Mouse (Mus musculus) forebrain, embryonic 15.5 days (tissue): ENCODE results near the gene Vps45. TPM values are rescaled to one million over a fixed set of nuclear protein-coding genes. Genes with fewer than 3 reads are reported as not detected.
"Not testable (repeated sequence)": the region's sequence is repeated elsewhere in the genome, so short reads cannot be mapped to it uniquely, and the experiment has no call there.

Experiments used
- ATAC-seq: fragments of 200-750 bp; cut with Nextera tagmentation; replicated peaks from 2 replicates; pipeline ENCODE4 v1.8.0; 2017; ENCODE audit warnings: mild to moderate bottlenecking, moderate TSS enrichment, moderate library complexity
- H3K27ac ChIP-seq: fragments of 300-500 bp; sonication (generic); replicated peaks from 2 replicates; pipeline ENCODE4 v1.5.1; 2015; ENCODE audit warnings: mild to moderate bottlenecking, inconsistent platforms
- H3K27me3 ChIP-seq: fragments of 300-500 bp; sonication (generic); 2 replicates; pipeline ENCODE4 v1.6.1; 2015; ENCODE audit warnings: inconsistent platforms
- H3K36me3 ChIP-seq: fragments of 300-500 bp; sonication (generic); 2 replicates; pipeline ENCODE4 v1.6.1; 2015; ENCODE audit warnings: mild to moderate bottlenecking, inconsistent platforms
- H3K4me1 ChIP-seq: fragments of 300-500 bp; sonication (generic); 2 replicates; pipeline ENCODE4 v1.6.1; 2015; ENCODE audit warnings: inconsistent platforms
- H3K4me2 ChIP-seq: fragments of 300-500 bp; sonication (generic); replicated peaks from 2 replicates; pipeline ENCODE4 v1.6.1; 2015; ENCODE audit warnings: mild to moderate bottlenecking, inconsistent platforms
- H3K4me3 ChIP-seq: fragments of 300-500 bp; sonication (generic); 2 replicates; pipeline ENCODE4 v1.5.1; 2015; ENCODE audit warnings: mild to moderate bottlenecking, inconsistent platforms
- H3K9ac ChIP-seq: fragments of 300-500 bp; sonication (generic); replicated peaks from 2 replicates; pipeline ENCODE4 v1.6.1; 2015; ENCODE audit warnings: mild to moderate bottlenecking, inconsistent platforms
- H3K9me3 ChIP-seq: fragments of 300-500 bp; sonication (generic); 2 replicates; pipeline ENCODE4 v1.6.1; 2016; ENCODE audit warnings: inconsistent platforms
- WGBS: fragments of 180-500 bp; shearing (Covaris S2); methylation state at CpG from one replicate; pipeline ENCODE4 v1.1.7; 2015; ENCODE audit warnings: mixed read lengths; 5-methylcytosine and 5-hydroxymethylcytosine counted together
- polyA plus RNA-seq: library from polyadenylated mRNA; unstranded; fragments of >200 nt; fragmentation: Nextera tagmentation; extraction: Ambion mirVana; gene quantifications from 2 replicates; pipeline ENCODE4 v1.2.1, GENCODE M21; 2015

The Vps45 gene
- polyA plus RNA-seq, 1 experiment from 2014 or later = 65.6 TPM

GRCm38 (mm10) chr3:96051186-96051585, 7.1 kb downstream of the Vps45 start:
- no peak overlapping the region for H3K27ac ChIP-seq
- WGBS = 69% methylated on average over 4 of the region's 4 CpGs
- no peak overlapping the region for H3K4me3 ChIP-seq
- no peak overlapping the region for H3K4me2 ChIP-seq
- H3K9ac ChIP-seq = no peak overlapping the region
- H3K4me1 ChIP-seq = peaks cover 4% of the 10 kb centered on the region
- peaks cover 22% of the 10 kb centered on the region for H3K36me3 ChIP-seq
- ATAC-seq = no peak
- no peaks in the 10 kb centered on the region for H3K27me3 ChIP-seq
- H3K9me3 ChIP-seq = no peaks in the 10 kb centered on the region

GRCm38 (mm10) chr3:96050779-96051178, 7.5 kb downstream of the Vps45 start:
- no peak for ATAC-seq
- H3K9ac ChIP-seq = no peak overlapping the region
- no peaks in the 10 kb centered on the region for H3K9me3 ChIP-seq
- peaks cover 2% of the 10 kb centered on the region; the same call in 1 of the 2 replicates for H3K4me1 ChIP-seq
- H3K36me3 ChIP-seq = peaks cover 26% of the 10 kb centered on the region
- H3K4me2 ChIP-seq = no peak overlapping the region
- H3K27me3 ChIP-seq = no peaks in the 10 kb centered on the region
- H3K27ac ChIP-seq = no peak overlapping the region
- no peak overlapping the region for H3K4me3 ChIP-seq
- WGBS = 63% methylated on average over 7 of the region's 7 CpGs

GRCm38 (mm10) chr3:96044559-96044958, 13.7 kb downstream of the Vps45 start:
- H3K9me3 ChIP-seq, H3K4me1 ChIP-seq, H3K4me3 ChIP-seq, H3K27ac ChIP-seq, H3K27me3 ChIP-seq, ATAC-seq, H3K4me2 ChIP-seq: not testable (repeated sequence)
- 84% methylated on average over 3 of the region's 3 CpGs for WGBS
- Histone ChIP-seq H3K9ac (0 out of 2 replicates have a peak overlapping the region, but pooled peaks have one; percentile 0), H3K36me3 (peaks cover 35% of the 10 kb centered on the region)

- Histone ChIP-seq H3K4me3 (no peak overlapping the region), H3K27me3 (no peaks in the 10 kb centered on the region), H3K9me3 (no peaks in the 10 kb centered on the region), H3K4me2 (no peak overlapping the region), H3K27ac (no peak overlapping the region), H3K9ac (no peak overlapping the region), H3K36me3 (peaks cover 33% of the 10 kb centered on the region), H3K4me1 (no peaks in the 10 kb centered on the region)
- ATAC-seq = no peak
- 89% methylated on average over 1 of the region's 1 CpGs for WGBS
These were observed 15.2 kb downstream of the Vps45 start for GRCm38 (mm10) chr3:96043104-96043503.

- H3K9me3 ChIP-seq = no peaks in the 10 kb centered on the region
- H3K4me3 ChIP-seq = no peak overlapping the region
- no peak for ATAC-seq
- no peaks in the 10 kb centered on the region for H3K4me1 ChIP-seq
- no peak overlapping the region for H3K27ac ChIP-seq
- H3K27me3 ChIP-seq = no peaks in the 10 kb centered on the region
- no peak overlapping the region for H3K9ac ChIP-seq
- H3K36me3 ChIP-seq = peaks cover 25% of the 10 kb centered on the region
- WGBS = 92% methylated on average over 6 of the region's 6 CpGs
- H3K4me2 ChIP-seq = no peak overlapping the region
These were observed 17.2 kb downstream of the Vps45 start for GRCm38 (mm10) chr3:96041079-96041478.

GRCm38 (mm10) chr3:96040663-96041006, 17.6 kb downstream of the Vps45 start:
- no peaks in the 10 kb centered on the region for H3K9me3 ChIP-seq
- 97% methylated on average over 2 of the region's 2 CpGs for WGBS

GRCm38 (mm10) chr3:96039857-96040662, 18.2 kb downstream of the Vps45 start:
- Histone ChIP-seq H3K4me3 (no peak overlapping the region), H3K4me2 (no peak overlapping the region), H3K4me1 (no peaks in the 10 kb centered on the region), H3K9ac (no peak overlapping the region), H3K27me3 (no peaks in the 10 kb centered on the region), H3K27ac (no peak overlapping the region), H3K9me3 (no peaks in the 10 kb centered on the region), H3K36me3 (peaks cover 17% of the 10 kb centered on the region)
- ATAC-seq = no peak
- 86% methylated on average over 9 of the region's 9 CpGs for WGBS

More at GRCm38 (mm10) chr3:96040663-96041006, 17.6 kb downstream of the Vps45 start:
- Histone ChIP-seq H3K4me1 (no peaks in the 10 kb centered on the region), H3K27ac (no peak overlapping the region), H3K4me2 (no peak overlapping the region), H3K9ac (no peak overlapping the region), H3K27me3 (no peaks in the 10 kb centered on the region), H3K4me3 (no peak overlapping the region), H3K36me3 (peaks cover 21% of the 10 kb centered on the region)
- ATAC-seq = no peak

GRCm38 (mm10) chr3:96038851-96039250, 19.4 kb downstream of the Vps45 start:
- no peak overlapping the region for H3K4me3 ChIP-seq
- H3K27ac ChIP-seq = no peak overlapping the region
- WGBS = 96% methylated on average over 4 of the region's 4 CpGs
- no peaks in the 10 kb centered on the region for H3K4me1 ChIP-seq
- H3K27me3 ChIP-seq = no peaks in the 10 kb centered on the region
- no peak overlapping the region for H3K9ac ChIP-seq
- ATAC-seq = no peak
- no peak overlapping the region for H3K4me2 ChIP-seq
- H3K9me3 ChIP-seq = no peaks in the 10 kb centered on the region
- peaks cover 12% of the 10 kb centered on the region; the same call in 1 of the 2 replicates for H3K36me3 ChIP-seq

- Histone ChIP-seq H3K9ac (no peak overlapping the region), H3K4me2 (no peak overlapping the region), H3K4me1 (no peaks in the 10 kb centered on the region), H3K27ac (no peak overlapping the region), H3K9me3 (no peaks in the 10 kb centered on the region), H3K4me3 (no peak overlapping the region), H3K36me3 (peaks cover 17% of the 10 kb centered on the region), H3K27me3 (no peaks in the 10 kb centered on the region)
- ATAC-seq = no peak
- WGBS = 88% methylated on average over 5 of the region's 5 CpGs
These were observed 20.1 kb downstream of the Vps45 start for GRCm38 (mm10) chr3:96038156-96038555.

GRCm38 (mm10) chr3:96036796-96037195, 21.5 kb downstream of the Vps45 start:
- Histone ChIP-seq H3K27me3 (no peaks in the 10 kb centered on the region), H3K9ac (no peak overlapping the region), H3K9me3 (no peaks in the 10 kb centered on the region), H3K4me2 (no peak overlapping the region), H3K36me3 (peaks cover 23% of the 10 kb centered on the region), H3K27ac (no peak overlapping the region), H3K4me3 (no peak overlapping the region), H3K4me1 (no peaks in the 10 kb centered on the region)
- ATAC-seq = no peak
- 93% methylated on average over 6 of the region's 6 CpGs for WGBS

- no peaks in the 10 kb centered on the region for H3K9me3 ChIP-seq
- no peak overlapping the region for H3K27ac ChIP-seq
- no peaks in the 10 kb centered on the region for H3K4me1 ChIP-seq
- H3K9ac ChIP-seq = no peak overlapping the region
- no peak overlapping the region for H3K4me3 ChIP-seq
- peaks cover 35% of the 10 kb centered on the region for H3K36me3 ChIP-seq
- 84% methylated on average over 4 of the region's 4 CpGs for WGBS
- ATAC-seq = no peak
- H3K27me3 ChIP-seq = no peaks in the 10 kb centered on the region
- no peak overlapping the region for H3K4me2 ChIP-seq
These were observed 25.2 kb downstream of the Vps45 start for GRCm38 (mm10) chr3:96033046-96033445.

- Histone ChIP-seq H3K9me3 (no peaks in the 10 kb centered on the region), H3K36me3 (peaks cover 35% of the 10 kb centered on the region), H3K4me2 (no peak overlapping the region), H3K27ac (no peak overlapping the region), H3K9ac (no peak overlapping the region), H3K4me1 (no peaks in the 10 kb centered on the region), H3K4me3 (no peak overlapping the region), H3K27me3 (no peaks in the 10 kb centered on the region)
- ATAC-seq = no peak
- 91% methylated on average over 6 of the region's 6 CpGs for WGBS
These were observed 25.6 kb downstream of the Vps45 start for GRCm38 (mm10) chr3:96032652-96033017.
